Mouse (Mus musculus) intestine, embryonic 16.5 days (tissue): Measurements from ENCODE around the gene Tradd. TPM values are rescaled to one million over a fixed set of nuclear protein-coding genes. Genes with fewer than 3 reads are reported as not detected.
"Not testable (repeated sequence)": the region's sequence is repeated elsewhere in the genome, so short reads cannot be mapped to it uniquely, and the experiment has no call there.

Experiments
- ATAC-seq: fragments of 200-750 bp; cut with Nextera tagmentation; 2 replicates; pipeline ENCODE4 v1.8.0; 2017; ENCODE audit warnings: moderate TSS enrichment, moderate library complexity
- H3K27ac ChIP-seq: fragments of 300-500 bp; sonication (generic); 2 replicates; pipeline ENCODE4 v1.5.1; 2014; ENCODE audit warnings: mild to moderate bottlenecking, low read length
- H3K27me3 ChIP-seq: fragments of 300-500 bp; sonication (generic); replicated peaks from 2 replicates; pipeline ENCODE4 v1.6.1; 2014; ENCODE audit warnings: low read length, control low read depth, mixed read lengths; ENCODE audit not compliant: control insufficient read depth, insufficient read depth
- H3K36me3 ChIP-seq: fragments of 300-500 bp; sonication (generic); 2 replicates; pipeline ENCODE4 v1.6.1; 2014; ENCODE audit warnings: low read length, control low read depth; ENCODE audit not compliant: control insufficient read depth, insufficient read depth
- H3K4me1 ChIP-seq: fragments of 300-500 bp; sonication (generic); 2 replicates; pipeline ENCODE4 v1.6.1; 2014; ENCODE audit warnings: low read length, control low read depth, mixed read lengths; ENCODE audit not compliant: control insufficient read depth, insufficient read depth
- H3K4me2 ChIP-seq: fragments of 300-500 bp; sonication (generic); 2 replicates; pipeline ENCODE4 v1.6.1; 2014; ENCODE audit warnings: low read depth, low read length, control low read depth
- H3K4me3 ChIP-seq: fragments of 300-500 bp; sonication (generic); 2 replicates; pipeline ENCODE4 v1.5.1; 2014; ENCODE audit warnings: mild to moderate bottlenecking, low read length
- H3K9ac ChIP-seq: fragments of 300-500 bp; sonication (generic); 2 replicates; pipeline ENCODE4 v1.6.1; 2014; ENCODE audit warnings: low read depth, low read length
- H3K9me3 ChIP-seq: fragments of 300-500 bp; sonication (generic); 2 replicates; pipeline ENCODE4 v1.6.1; 2016; ENCODE audit warnings: low read length, control low read depth; ENCODE audit not compliant: control insufficient read depth
- WGBS: fragments of 180-500 bp; shearing (Covaris S2); extraction: QIAGEN DNeasy Blood & Tissue Kit; methylation state at CpG from one replicate; pipeline ENCODE4 v1.1.7; 2014; 5-methylcytosine and 5-hydroxymethylcytosine counted together
- polyA plus RNA-seq: library from polyadenylated mRNA; unstranded; fragments of >200 nt; fragmentation: Nextera tagmentation; extraction: Ambion mirVana; gene quantifications from 2 replicates; pipeline ENCODE4 v1.2.1, GENCODE M21; 2015

Tradd gene
- polyA plus RNA-seq, 1 experiment from 2014 or later, result 46.0 TPM

DNA sequence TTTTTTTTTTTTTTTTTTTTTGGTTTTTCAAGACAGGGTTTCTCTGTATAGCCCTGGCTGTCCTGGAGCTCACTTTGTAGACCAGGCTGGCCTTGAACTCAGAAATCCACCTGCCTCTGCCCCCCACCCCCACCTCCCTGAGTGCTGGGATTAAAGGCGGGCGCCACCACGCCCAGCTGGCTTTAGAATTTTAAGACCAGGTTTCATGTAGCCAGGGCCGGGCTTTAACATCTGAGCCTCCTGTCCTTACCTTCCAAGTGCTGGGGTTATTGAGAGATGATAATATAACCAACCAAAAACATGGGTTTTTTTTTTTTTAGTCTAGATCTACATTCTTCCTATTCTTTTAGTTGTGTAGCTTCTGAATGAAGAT is 32.1 kb downstream of the Tradd start:
- not testable (repeated sequence) for H3K27me3 ChIP-seq, H3K36me3 ChIP-seq, H3K4me1 ChIP-seq, H3K9me3 ChIP-seq, H3K4me3 ChIP-seq, H3K9ac ChIP-seq, H3K27ac ChIP-seq, H3K4me2 ChIP-seq, ATAC-seq
- WGBS, result 90% methylated on average over 4 of the region's 4 CpGs

DNA sequence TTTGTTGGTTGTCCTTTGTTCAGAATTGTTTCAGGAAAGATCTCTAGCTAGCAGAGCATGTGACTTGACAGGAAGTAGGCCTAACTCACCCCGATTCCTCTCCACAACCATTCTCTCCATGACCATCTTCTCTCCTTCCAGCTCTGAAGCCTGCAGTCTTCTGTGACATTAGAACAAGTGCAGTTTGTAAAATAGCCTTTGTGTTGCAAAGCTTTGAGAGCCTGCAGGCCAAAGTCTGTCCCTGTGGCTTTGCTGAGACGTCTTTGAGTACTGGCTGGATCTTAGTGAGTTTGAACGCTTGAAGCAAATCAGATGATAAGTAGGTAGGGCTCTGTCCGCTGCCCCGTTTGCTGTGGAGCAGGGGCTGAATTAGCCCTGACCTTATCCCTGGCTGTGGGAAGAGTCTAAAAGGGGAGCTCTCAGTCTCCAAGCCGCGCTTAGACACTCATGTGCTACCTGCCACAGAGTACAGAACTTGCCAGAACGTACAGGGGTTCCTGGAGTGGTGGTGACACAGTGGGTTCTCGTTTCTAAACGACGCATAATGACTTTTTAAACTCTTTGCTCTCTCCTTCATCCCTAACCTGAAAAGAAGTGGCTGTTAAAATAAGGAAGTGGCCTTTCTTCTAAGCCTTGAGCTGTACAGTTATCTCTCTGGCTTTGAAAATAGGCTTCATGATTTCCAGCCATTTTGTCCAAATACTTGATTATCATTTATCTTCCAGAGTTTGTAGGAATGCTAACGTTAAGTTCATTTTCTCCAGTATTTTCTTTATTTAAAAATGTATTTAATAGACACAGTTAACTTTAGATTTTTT is 32.7 kb downstream of the Tradd start:
- Histone ChIP-seq H3K4me3 (no peak overlapping the region), H3K9ac (no peak overlapping the region), H3K36me3 (peaks cover 8% of the 10 kb centered on the region; the same call in 1 of the 2 replicates), H3K27ac (no peak overlapping the region; the same call in 1 of the 2 replicates), H3K27me3 (no peaks in the 10 kb centered on the region), H3K4me2 (no peak overlapping the region), H3K9me3 (no peaks in the 10 kb centered on the region), H3K4me1 (peaks cover 5% of the 10 kb centered on the region; the same call in 1 of the 2 replicates)
- no peak for ATAC-seq
- WGBS, result 79% methylated on average over 12 of the region's 12 CpGs

DNA sequence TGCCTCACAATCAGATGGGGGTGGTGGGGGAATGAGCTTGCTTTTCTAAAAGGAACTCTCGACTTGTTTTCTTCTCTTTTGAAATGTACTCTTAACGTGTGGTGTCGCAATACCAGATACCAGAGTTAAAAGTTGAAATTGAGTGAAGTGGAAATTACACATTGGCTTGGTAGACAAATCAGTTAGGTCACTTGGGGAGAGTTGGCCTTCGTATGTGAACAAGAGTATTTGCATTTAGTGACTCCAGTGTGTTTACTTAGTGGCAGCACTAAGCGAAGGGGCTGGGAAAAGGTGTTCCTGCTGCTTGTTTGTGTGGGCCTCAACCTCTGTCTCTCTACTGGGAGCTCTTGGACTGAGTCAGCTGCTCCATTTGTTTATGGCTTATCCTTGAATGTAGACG is 38.5 kb downstream of the Tradd start:
- ATAC-seq, result peak; percentile 43
- H3K36me3 ChIP-seq, result no peaks in the 10 kb centered on the region
- peak overlapping the region; percentile 79 for H3K4me2 ChIP-seq
- peak overlapping the region; percentile 97 for H3K4me3 ChIP-seq
- peak overlapping the region; percentile 93 for H3K9ac ChIP-seq
- H3K27me3 ChIP-seq, result no peaks in the 10 kb centered on the region
- peaks cover 14% of the 10 kb centered on the region for H3K4me1 ChIP-seq
- WGBS, result 15% methylated on average over 6 of the region's 6 CpGs
- 0 out of 2 replicates have a peak overlapping the region, but pooled peaks have one; percentile 93 for H3K27ac ChIP-seq
- H3K9me3 ChIP-seq, result no peaks in the 10 kb centered on the region

DNA sequence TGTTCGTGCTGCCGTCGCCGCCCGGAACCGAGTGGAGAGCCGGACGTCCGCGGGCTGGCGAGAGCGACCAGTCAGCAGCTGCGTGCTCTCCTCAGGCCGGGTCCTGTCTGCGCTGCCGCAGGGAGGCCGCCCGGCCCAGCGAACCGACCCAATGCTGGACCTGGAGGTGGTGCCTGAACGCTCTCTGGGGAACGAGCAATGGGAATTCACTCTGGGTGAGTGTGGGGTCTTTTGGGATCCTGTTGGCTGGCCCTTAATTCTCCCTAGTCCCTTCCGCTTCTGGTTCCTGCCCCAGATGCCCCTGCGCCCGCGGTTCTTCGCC is 39.2 kb downstream of the Tradd start:
- under 1% methylated on average over 27 of the region's 27 CpGs for WGBS
- no peaks in the 10 kb centered on the region for H3K36me3 ChIP-seq
- peak overlapping the region; percentile 93 for H3K9ac ChIP-seq
- peaks cover 14% of the 10 kb centered on the region for H3K4me1 ChIP-seq
- no peak for ATAC-seq
- H3K4me3 ChIP-seq, result peak overlapping the region; percentile 97
- H3K9me3 ChIP-seq, result no peaks in the 10 kb centered on the region
- no peaks in the 10 kb centered on the region for H3K27me3 ChIP-seq
- H3K4me2 ChIP-seq, result peak overlapping the region; percentile 79
- peak overlapping the region; percentile 93 for H3K27ac ChIP-seq

DNA sequence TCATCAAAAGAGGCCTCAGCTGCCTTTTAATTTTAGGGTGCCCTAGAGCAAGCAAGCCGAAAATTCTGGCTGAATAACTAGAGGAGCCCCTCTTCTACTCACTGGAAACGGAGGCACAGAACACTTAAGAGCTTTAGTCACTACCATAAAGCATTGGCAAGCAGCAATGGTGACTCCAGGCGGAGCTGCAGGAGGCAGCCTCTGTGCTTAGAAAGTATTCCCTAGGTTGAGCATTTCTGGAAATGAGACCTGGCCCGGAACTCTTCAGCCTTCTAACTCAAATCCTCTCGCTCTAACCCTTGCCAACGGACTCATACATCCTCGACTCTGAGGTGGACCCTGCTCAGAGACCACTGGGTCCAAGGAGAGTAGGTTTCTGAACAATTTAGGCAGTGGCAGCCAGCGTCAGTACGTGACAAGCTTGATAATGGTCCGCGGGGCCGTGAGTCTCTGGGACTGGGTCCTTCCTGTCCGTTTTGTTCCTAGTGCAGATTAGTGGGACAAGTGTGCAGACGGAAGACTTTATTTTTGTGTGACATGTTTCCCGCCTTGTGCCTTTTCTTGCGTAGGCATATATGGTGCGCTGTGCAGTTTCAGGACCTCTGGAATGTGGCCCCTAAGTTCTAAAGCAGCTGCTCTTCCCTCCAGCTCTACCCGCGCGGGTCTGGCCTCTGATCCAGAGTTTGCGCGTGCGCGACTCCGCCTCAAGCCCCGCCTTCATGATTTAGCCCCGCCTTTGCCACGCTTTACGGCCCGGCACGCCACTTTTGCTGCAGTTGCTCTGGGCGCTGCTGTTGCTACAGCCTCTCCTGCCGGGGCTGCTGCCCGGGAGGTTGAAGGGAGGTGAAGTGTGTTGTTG is 39.8 kb downstream of the Tradd start, which contains the start of gene D230025D16Rik:
Gene D230025D16Rik, plus strand, starts transcription at position 733 of the 859 bp plus-strand sequence.
- peaks cover 14% of the 10 kb centered on the region for H3K4me1 ChIP-seq
- peak within 1 kb of the TSS; percentile 79 for H3K4me2 ChIP-seq
- ATAC-seq, result peak; percentile 97
- no peaks in the 10 kb centered on the region for H3K36me3 ChIP-seq
- H3K27me3 ChIP-seq, result no peaks in the 10 kb centered on the region
- peak within 1 kb of the TSS; percentile 93 for H3K27ac ChIP-seq
- H3K9me3 ChIP-seq, result no peaks in the 10 kb centered on the region
- 2% methylated on average over 34 of the region's 34 CpGs for WGBS
- peak within 1 kb of the TSS; percentile 93 for H3K9ac ChIP-seq
- H3K4me3 ChIP-seq, result peak within 1 kb of the TSS; percentile 97

DNA sequence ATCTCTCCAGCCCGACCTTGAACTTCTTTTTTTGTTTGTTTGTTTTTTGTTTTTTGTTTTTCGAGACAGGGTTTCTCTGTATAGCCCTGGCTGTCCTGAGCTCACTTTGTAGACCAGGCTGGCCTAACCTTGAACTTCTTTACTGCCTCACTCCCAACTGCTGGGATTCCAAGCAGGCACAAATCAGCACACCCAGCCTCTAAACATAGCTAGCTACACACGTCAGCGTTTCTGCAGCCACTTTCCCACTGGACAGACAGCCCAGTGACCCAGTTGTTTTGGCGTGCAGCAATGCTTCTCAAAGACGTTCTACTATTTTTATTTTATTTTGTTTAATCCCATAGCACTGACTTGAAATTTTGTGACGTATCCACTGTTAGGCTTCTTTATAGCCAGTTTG is 40.6 kb downstream of the Tradd start:
- Histone ChIP-seq H3K27ac (no peak overlapping the region), H3K9ac (peak overlapping the region; percentile 93), H3K27me3 (no peaks in the 10 kb centered on the region), H3K4me2 (no peak overlapping the region), H3K9me3 (no peaks in the 10 kb centered on the region), H3K4me3 (no peak overlapping the region), H3K36me3 (no peaks in the 10 kb centered on the region), H3K4me1 (peaks cover 14% of the 10 kb centered on the region)
- whole genome bisulfite sequencing, result 76% methylated on average over 7 of the region's 7 CpGs
- ATAC-seq, result no peak

DNA sequence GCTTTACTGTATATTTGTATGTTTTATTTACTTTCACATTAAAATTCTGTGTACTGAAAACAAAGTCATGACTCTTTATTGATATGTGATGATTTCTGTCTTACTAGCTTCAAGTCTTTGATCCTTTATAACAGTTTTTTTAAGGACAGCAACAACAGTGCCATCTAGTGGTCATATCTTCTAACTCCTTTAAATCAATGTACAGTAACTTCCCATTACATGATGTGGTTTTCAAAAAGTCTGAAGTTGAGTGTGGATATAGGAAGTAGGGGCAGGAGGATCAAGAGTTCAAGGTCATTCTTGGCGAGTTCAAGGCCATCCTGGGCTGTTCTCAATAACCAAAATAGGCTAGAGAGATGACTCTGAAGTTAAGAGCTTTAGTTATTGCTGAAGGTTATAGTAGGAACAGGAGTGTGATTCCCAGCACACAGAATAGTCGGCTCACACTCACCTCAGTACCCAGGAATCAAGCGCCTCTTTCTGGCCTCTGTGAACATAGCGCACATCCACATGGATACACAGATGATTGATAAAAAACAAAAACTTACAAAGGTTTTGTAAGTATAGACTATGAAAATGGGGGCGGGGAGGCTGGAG is 46.4 kb downstream of the Tradd start:
- Histone ChIP-seq H3K9ac (no peak overlapping the region), H3K9me3 (no peaks in the 10 kb centered on the region), H3K4me2 (no peak overlapping the region), H3K36me3 (no peaks in the 10 kb centered on the region), H3K4me1 (no peaks in the 10 kb centered on the region), H3K27me3 (no peaks in the 10 kb centered on the region), H3K27ac (no peak overlapping the region), H3K4me3 (no peak overlapping the region)
- WGBS, result 79% methylated on average over 5 of the region's 5 CpGs
- peak; percentile 11; the same call in 1 of the 2 replicates for ATAC-seq

DNA sequence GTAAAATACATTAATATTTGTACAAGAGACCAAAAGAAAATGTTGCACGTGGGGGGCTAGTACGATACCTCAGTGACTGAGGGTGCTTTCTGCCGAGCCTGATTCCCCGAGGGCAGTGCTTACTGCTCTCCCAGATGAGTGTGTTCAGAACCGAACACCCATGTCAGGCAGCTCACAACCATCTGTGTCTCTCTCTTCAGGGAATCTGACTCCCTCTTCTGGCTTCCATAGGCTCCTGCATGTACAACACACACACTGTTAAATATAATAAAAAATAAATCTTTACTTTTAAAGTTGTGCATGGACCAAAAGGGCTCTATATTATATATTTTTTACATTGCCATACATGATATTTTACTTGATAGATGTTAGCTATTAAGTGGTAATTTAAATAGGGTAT is 50.3 kb downstream of the Tradd start:
- Histone ChIP-seq H3K9me3 (no peaks in the 10 kb centered on the region), H3K4me3 (no peak overlapping the region), H3K9ac (no peak overlapping the region), H3K4me2 (no peak overlapping the region), H3K36me3 (no peaks in the 10 kb centered on the region), H3K27me3 (no peaks in the 10 kb centered on the region), H3K4me1 (no peaks in the 10 kb centered on the region), H3K27ac (no peak overlapping the region)
- ATAC-seq, result no peak
- 91% methylated on average over 5 of the region's 5 CpGs for WGBS
